Mouse (Mus musculus) embryo, embryonic 10.5 days (tissue): ENCODE measurements around the gene Itpripl1.
"Not testable (repeated sequence)": the region's sequence is repeated elsewhere in the genome, so short reads cannot be mapped to it uniquely, and the experiment has no call there.

Experiments
- DNase-seq: peaks from one replicate; pipeline ENCODE4 v3.0.0-alpha.2; 2015; ENCODE audit warnings: low spot score

Itpripl1 gene

GRCm38 (mm10) chr2:127143158-127144063 lies at the start of gene Itpripl1:
TSS of gene Itpripl1 (minus strand) at chr2:127143442.
- DNase-seq, result peak; percentile 80

DNA sequence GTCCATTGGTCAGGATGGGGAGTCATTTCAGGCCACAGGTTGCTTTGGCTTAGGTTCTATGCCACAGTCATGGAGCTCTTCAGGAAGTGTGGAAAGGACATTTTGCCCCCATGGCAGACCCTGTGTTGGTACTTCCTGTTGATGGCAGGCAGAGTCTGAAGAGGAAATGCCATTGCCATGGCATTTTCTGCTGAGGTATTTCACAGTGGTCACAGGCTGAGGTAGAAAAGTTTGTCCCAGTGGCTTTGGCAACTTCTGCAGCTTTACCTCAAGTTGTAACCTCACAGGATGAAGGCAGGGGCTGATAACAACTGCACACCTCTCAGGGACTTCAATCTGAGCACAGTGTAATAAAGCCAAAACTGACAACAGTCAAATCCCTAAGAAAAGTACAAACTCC lies 46.3 kb upstream of the Itpripl1 start:
- no peak for DNase-seq

DNA sequence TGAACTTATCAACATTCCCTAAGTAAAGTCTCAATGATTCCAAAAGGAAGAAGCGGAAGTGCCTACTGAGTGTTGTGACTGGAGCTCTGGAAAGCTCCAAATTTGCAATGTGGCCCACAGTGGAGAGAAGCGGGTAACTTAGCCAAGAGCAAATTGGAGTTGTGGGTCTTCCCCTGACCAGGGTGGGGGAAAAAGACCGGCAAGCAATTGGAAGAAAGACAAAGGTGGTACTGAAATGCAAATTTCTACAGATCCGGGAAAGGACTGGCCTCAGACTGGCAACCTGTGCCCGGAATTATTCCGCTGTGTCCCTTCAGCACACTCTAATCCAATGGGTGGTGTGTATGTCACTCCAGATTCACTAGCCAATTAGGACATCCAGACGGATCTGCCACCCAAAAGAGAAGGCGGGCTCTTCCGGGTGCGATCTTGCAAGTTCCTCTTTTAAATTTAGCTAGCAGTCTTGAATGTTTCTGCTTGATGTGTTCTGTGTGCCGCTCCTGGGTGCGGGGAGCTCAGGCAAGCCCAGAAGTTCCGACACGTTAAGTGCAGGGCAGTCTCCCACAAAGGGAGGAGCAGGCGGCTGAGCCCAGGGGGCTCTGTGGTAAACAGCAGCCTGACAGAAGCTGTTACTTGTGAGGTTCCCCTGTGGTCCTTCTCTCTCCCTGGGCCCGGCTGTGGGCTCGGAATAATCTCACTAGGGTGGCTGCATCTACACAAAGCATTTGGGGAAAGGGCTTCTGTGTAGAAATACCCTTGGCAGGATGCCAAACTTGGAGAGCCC lies 39.5 kb upstream of the Itpripl1 start:
- peak; percentile 93 for DNase-seq

- peak; percentile 72 for DNase-seq
These were observed 23.0 kb upstream of the Itpripl1 start for GRCm38 (mm10) chr2:127166261-127166660.

DNA sequence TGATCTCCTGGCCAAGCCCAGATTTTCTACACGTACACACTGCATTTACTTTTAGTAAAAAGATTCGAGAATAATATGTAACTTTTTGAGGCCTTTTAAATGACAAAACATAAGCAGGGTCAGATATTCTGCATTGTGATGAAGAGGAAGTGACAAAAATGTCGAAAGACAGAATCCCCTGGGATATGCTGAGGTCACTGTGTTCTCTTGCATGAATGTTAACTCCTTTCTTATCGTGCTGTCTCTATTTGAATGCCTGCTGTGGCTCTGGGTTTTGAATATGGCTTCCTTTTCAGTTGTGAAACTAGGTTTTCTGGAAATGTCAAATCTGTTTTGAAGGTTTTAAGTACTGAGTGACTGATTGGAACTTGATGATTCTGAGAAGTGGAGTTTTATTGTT lies 22.4 kb upstream of the Itpripl1 start:
- DNase-seq, result no peak

DNA sequence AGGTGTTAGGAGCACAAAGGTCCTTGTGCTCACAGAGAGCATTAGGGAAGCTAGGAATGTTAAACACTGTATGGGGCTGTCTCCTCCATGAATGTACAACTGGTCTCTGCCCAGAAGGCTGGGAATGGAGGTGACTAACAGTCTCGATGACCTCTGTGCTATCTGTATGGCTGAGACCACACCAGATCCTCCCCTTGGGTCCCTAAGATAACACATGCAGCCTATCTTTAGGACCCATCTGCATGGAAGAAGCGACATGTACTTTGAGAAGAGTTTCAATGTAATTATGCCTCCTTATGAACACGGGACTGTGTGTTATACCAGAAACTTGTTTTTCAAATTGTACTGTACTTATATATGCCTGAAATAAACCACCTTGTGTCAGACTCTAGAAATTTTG lies 2.5 kb upstream of the Itpripl1 start:
- no peak for DNase-seq

DNA sequence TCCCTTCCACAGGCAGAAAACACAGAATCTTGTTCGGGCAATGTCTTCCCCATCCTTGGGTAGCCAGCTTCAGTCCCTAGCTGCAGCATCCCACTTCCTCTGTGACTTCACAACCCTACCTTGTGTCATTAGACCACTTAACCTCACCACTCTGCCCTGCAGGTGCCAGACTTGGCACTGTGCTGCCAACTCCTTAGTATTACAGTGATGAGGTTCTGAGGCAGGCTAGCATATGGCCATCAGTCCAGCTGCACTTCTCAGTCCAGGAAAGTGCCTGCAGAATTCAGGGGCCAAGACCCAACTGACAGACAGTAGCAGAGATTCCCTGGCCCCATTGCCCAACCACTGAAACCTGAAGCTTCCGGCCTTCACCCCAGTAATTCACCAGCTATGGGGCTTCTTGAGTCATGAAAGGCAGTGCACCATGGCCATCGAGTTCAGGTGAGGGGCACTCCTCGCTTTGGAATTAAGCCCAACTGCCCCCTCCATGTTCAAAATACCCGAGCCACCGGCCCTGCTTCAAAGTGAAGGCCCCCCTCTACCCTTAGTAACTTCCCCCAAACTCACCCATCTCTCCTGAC lies 575 bp downstream of the Itpripl1 start:
- DNase-seq, result peak; percentile 28

- DNase-seq, result no peak
These were observed 1.2 kb downstream of the Itpripl1 start for GRCm38 (mm10) chr2:127142031-127142430.

DNA sequence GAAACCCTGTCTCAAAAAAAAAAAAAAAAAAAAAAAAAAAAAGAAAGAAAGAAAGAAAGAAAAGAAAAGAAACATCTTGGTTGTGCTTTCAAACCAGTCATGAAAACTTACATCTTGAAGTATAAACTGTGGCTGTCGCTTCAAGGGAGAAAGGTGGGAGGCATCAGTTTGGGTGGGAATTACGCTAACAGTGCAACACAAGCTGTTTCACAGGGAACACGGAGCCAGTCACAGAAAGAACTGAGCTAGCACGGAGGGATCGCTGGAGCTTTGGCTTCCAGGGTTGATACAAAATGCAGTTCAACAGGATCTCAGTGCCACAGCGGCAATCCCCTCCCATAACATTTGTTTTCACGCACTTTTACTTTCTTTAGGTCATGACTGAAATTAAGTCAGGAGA lies 3.2 kb downstream of the Itpripl1 start:
- no peak for DNase-seq

- DNase-seq, result no peak
These were observed 3.6 kb downstream of the Itpripl1 start for GRCm38 (mm10) chr2:127139605-127140004.

DNA sequence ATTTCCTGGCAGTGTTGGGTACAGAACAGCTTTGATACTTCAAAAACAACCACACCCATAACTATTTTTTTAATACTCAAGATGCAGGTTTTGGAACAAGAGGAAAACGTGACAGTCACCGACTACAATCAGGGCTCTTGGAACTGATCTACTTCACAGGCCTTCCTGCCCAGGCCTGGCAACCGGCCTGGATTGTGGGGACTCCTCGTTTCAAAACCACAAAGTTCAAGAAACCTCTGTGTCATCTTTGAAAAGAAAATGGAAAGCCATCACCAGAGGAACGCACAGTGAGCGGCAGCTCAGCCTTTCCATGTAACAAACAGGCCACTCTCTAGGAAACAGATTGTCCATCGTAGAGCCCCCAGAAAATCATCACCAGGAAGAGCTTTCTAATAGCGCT lies 4.1 kb downstream of the Itpripl1 start:
- DNase-seq, result no peak

DNA sequence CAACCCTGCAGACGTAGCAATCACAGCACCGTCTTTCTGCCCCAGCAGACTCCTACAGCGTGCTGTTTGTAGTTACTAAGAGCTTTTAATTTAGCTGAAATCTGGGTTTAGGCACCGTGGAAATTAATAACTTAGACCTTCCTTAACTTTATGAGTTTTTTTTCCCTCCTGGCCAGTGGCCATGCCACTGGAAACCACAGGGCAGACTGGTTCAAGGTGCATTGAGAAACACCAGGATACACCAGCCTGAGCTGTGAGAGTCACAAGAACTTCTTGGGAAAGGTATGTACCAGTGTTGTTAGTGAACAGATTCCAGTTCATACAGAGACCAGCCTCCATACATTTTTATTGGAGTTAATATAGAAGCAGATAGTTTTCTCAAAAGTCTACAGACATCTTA lies 4.8 kb downstream of the Itpripl1 start:
- no peak for DNase-seq

DNA sequence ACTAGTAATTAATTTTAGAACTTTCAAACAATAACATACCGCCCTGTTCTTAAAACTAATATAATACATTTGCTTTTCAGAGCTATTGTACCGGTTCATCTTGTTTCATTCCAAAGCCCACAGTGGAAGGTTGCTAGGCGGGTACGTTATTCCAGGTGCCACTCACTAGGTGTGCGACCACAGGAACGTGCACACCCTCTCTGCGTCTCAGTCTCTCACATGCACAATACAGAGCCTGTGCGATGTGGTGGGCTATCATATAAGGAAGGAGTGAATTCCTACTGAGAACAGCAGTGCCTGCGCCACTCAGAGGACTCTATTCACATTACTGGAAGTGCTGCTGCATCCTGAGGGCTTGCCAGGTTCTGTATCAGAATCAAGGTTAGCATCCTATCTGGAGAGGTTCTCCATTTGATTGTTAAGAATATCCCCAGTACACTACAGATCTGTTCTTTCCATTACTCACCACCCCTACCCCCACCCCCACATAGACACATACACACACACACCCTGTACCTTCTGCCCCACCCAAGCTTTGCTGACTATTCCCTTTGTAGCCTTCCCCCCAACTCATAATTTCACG lies 5.3 kb downstream of the Itpripl1 start:
- DNase-seq, result no peak

GRCm38 (mm10) chr2:127136979-127137378 lies 6.3 kb downstream of the Itpripl1 start:
- DNase-seq, result peak; percentile 35

DNA sequence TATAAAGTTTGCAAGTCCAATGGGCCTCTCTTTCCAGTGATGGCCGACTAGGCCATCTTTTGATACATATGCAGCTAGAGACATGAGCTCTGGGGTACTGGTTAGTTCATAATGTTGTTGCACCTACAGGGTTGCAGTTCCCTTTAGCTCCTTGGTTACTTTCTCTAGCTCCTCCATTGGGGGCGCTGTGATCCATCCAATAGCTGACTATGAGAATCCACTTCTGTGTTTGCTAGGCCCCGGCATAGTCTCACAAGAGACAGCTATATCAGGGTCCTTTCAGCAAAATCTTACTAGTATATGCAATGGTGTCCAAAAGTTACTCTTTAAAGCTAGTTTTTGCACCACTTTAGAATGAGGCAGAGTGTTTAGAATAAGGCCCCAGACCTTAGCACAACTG lies 8.0 kb downstream of the Itpripl1 start:
- DNase-seq, result not testable (repeated sequence)

DNA sequence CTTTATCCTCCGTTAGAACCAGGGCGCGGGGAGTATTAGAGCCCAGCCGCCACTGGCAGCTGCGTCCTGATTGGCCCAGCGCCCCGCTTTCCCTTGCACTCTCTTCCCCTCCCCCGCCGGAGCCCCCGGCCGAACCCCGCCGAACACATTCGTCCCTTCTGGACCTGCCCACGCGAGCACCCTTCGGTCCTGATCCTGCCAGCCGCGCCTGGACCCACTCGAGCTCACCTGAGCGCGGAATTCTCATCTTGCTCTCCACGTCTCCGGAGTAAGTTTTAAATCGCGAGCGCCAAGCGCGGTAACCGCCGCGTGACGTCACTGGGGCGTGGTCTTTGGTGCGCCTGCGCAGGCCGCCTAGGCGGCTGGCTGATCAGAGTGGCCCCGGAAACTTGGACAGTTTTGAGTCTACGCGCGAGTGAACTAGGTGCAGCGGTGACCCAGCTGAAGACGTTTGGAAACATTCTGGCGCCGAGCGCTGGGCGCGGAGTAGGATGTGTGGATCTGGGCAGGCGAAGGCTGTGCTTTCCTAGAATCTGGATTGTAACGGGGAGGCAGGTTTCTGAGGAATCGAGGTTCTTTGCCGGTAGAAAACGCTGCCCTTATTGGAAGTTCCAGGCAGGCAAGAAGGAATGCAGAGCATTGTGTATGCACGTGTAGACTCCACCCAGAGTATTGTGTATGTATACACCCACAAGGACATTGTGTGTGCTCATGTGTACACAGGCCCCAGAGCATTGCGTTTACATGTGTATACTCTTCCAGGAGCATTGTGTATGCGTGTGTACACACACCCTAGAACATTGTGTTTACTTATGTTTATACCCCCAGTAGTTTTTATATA lies 9.4 kb downstream of the Itpripl1 start, which contains the start of gene Ncaph:
TSS of gene Ncaph (minus strand) at position 334 of the 841 bp plus-strand sequence.
- DNase-seq, result peak; percentile 94

GRCm38 (mm10) chr2:127131353-127131752 lies 11.9 kb downstream of the Itpripl1 start:
- DNase-seq, result no peak

GRCm38 (mm10) chr2:127128926-127129325 lies 14.3 kb downstream of the Itpripl1 start:
- DNase-seq, result no peak

- DNase-seq, result no peak
These were observed 21.5 kb downstream of the Itpripl1 start for GRCm38 (mm10) chr2:127121591-127122235.

GRCm38 (mm10) chr2:127108986-127109385 lies 34.3 kb downstream of the Itpripl1 start:
- no peak for DNase-seq

DNA sequence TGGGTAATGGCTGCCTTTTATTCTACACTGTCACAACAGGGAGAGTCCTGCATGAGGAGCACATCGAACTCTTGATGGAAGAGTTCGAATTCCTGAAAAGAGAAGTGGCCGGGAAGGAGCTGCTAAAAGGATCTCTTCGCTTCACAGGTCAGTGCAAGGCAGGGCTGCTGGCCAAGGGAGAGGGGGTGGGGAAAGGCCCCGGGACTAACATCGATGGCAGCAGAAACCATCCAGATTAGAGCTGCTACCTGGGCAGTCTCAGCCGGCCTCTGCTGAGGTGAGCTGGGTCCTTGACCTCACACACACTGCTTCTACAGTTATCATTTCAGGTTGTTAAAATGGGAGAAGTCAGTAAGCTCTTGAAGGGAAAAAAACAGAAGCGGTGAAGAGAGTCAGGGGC lies 51.2 kb downstream of the Itpripl1 start:
- DNase-seq, result no peak
